29 mouse cellular contexts compared by ENCODE assay signal in the genomic region with DNA sequence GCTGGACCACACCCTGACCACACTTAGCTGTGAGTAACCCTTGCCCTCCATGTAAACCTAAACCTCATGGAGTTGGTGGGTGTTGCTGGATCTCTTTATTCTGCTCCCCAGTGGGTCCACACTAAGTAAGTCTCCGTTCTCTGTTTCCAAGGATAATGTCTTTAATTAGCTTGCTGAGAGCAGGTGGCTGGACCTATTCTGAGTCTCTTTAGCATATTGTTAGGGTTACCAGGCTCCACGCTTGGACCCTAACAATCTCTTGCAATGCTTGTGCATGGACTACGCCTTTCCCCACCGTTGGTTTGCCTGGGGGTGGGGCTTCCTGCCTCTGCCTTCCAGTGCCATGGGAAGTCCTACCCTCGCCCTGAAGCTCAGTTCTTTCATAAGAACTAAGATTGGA. TPM values are rescaled to one million over a fixed set of nuclear protein-coding genes. Genes with fewer than 3 reads are reported as not detected.
"Had no signal": no experiment of that assay in that cellular context is flagged by ENCODE, and none has a peak within 500 bp of the region (broad histone marks: within the 10 kb centered on the region; RNA-seq: fewer than 3 reads in every experiment).

No protein-coding gene starts in this region.

- H3K9me3 ChIP-seq: heart, embryonic 10.5 days; heart, embryonic 13.5 days; heart, embryonic 15.5 days; hindbrain, embryonic 15.5 days; intestine, embryonic 15.5 days; limb, embryonic 10.5 days; liver, embryonic 13.5 days; liver, embryonic 15.5 days had no signal

- DNase-seq: gastrocnemius, adult 2 months; gastrocnemius, postnatal 10 days; gastrocnemius, postnatal 25 days; heart, adult 18-20 months; heart, postnatal 14 days; heart, postnatal 36 days; kidney, adult 18-20 months; kidney, adult 8-10 months; kidney, postnatal 10 days; kidney, postnatal 25 days; kidney, postnatal 4 days; liver; liver, embryonic 13.5 days had no signal

- H3K9ac ChIP-seq: heart, embryonic 13.5 days; heart, embryonic 15.5 days; hindbrain, embryonic 13.5 days; hindbrain, embryonic 15.5 days; intestine, embryonic 15.5 days; limb, embryonic 12.5 days; liver, embryonic 13.5 days; liver, embryonic 15.5 days had no signal

- H3K27me3 ChIP-seq: heart, embryonic 13.5 days; heart, embryonic 15.5 days; hindbrain, embryonic 13.5 days; hindbrain, embryonic 15.5 days; intestine, embryonic 15.5 days; limb, embryonic 12.5 days; liver, embryonic 13.5 days; liver, embryonic 15.5 days had no signal

- H3K4me2 ChIP-seq: heart, embryonic 13.5 days; heart, embryonic 15.5 days; hindbrain, embryonic 13.5 days; hindbrain, embryonic 15.5 days; intestine, embryonic 15.5 days; limb, embryonic 12.5 days; liver, embryonic 11.5 days; liver, embryonic 13.5 days; liver, embryonic 15.5 days had no signal

- H3K27ac ChIP-seq: gastrocnemius, adult 2 months; heart, embryonic 10.5 days; heart, embryonic 13.5 days; heart, embryonic 15.5 days; hindbrain, embryonic 13.5 days; hindbrain, embryonic 15.5 days; intestine, embryonic 15.5 days; layer of hippocampus, adult 2 months; left cerebral cortex, adult 2 months; limb, embryonic 10.5 days; limb, embryonic 12.5 days; liver, embryonic 13.5 days; liver, embryonic 15.5 days had no signal

- ATAC-seq: inflammation-experienced regulatory T-cells, adult 6 months; intestine, embryonic 15.5 days; intestine, postnatal 0 days had no signal

- H3K36me3 ChIP-seq: heart, embryonic 10.5 days; heart, embryonic 13.5 days; heart, embryonic 15.5 days; hindbrain, embryonic 13.5 days; hindbrain, embryonic 15.5 days; intestine, embryonic 15.5 days; limb, embryonic 10.5 days; limb, embryonic 12.5 days; liver, embryonic 13.5 days; liver, embryonic 15.5 days had no signal

- H3K4me3 ChIP-seq: gastrocnemius, adult 2 months; heart, embryonic 10.5 days; heart, embryonic 13.5 days; heart, embryonic 15.5 days; hindbrain, embryonic 13.5 days; hindbrain, embryonic 15.5 days; intestine, embryonic 15.5 days; layer of hippocampus, adult 2 months; left cerebral cortex, adult 2 months; limb, embryonic 10.5 days; limb, embryonic 12.5 days; liver, embryonic 13.5 days; liver, embryonic 15.5 days had no signal

- H3K4me1 ChIP-seq: heart, embryonic 10.5 days; heart, embryonic 13.5 days; heart, embryonic 15.5 days; hindbrain, embryonic 13.5 days; hindbrain, embryonic 15.5 days; intestine, embryonic 15.5 days; limb, embryonic 10.5 days; limb, embryonic 12.5 days; liver, embryonic 13.5 days; liver, embryonic 15.5 days had no signal

RNA-seq across cellular contexts. Expression of gene Ocm, which starts 37.6 kb away (rescaled TPM):
- polyA plus RNA-seq: heart, embryonic 13.5 days; heart, embryonic 15.5 days; heart, postnatal 0 days; hindbrain, embryonic 13.5 days; hindbrain, embryonic 15.5 days; inflammation-experienced regulatory T-cells, adult 6 months; intestine, embryonic 15.5 days; intestine, postnatal 0 days; limb, embryonic 10.5 days; limb, embryonic 12.5 days; limb, embryonic 14.5 days; liver, embryonic 11.5 days; liver, embryonic 13.5 days; liver, embryonic 15.5 days had no signal
